ENCODE assay signal across 8 mouse cellular contexts in genomic region chr4:132756974-132757373, GRCm38 (mm10). TPM values are rescaled to one million over a fixed set of nuclear protein-coding genes. Genes with fewer than 3 reads are reported as not detected.
DNase-seq lines count a peak whose midpoint lies in the region; ATAC-seq and TF ChIP-seq lines count a peak whose summit lies in the region.

Smpdl3b (minus strand) TSS chr4:132757252.

- H3K4me3 ChIP-seq in spleen, adult 2 months (ENCODE audit: extremely low read depth, insufficient read depth, insufficient read length) = peak within 1 kb of the TSS; percentile 55
- peak within 1 kb of the TSS; percentile 51 for H3K4me3 ChIP-seq in embryonic facial prominence, embryonic 13.5 days
- H3K4me3 ChIP-seq in heart, adult 2 months = peak within 1 kb of the TSS; percentile 55
- H3K4me3 ChIP-seq in limb, embryonic 12.5 days (replicated peaks) = peak within 1 kb of the TSS; percentile 45
- peak within 1 kb of the TSS; percentile 38 for H3K4me3 ChIP-seq in midbrain, embryonic 13.5 days (replicated peaks)

- H3K27ac ChIP-seq in spleen, adult 2 months (ENCODE audit: insufficient read depth, low read length) = no peak within 1 kb of the TSS
- no peak within 1 kb of the TSS for H3K27ac ChIP-seq in embryonic facial prominence, embryonic 13.5 days
- peak within 1 kb of the TSS; percentile 2; the same call in 1 of the 2 replicates for H3K27ac ChIP-seq in heart, adult 2 months
- no peak within 1 kb of the TSS for H3K27ac ChIP-seq in limb, embryonic 12.5 days
- no peak within 1 kb of the TSS for H3K27ac ChIP-seq in midbrain, embryonic 13.5 days

- DNase-seq in spleen, adult 2 months (ENCODE audit: low read depth in 1 of 2, low spot score in 2 of 2) = no peak
- no peak for DNase-seq in spleen, postnatal 36 days (ENCODE audit: low spot score in 2 of 2)
- peak; percentile 78 to 82 for DNase-seq in heart, adult 2 months
- DNase-seq in kidney, adult 18-20 months = peak; percentile 76
- DNase-seq in splenic B cell, adult 2 months (ENCODE audit: low read depth, low spot score) = peak; percentile 31

- ATAC-seq in embryonic facial prominence, embryonic 13.5 days (ENCODE audit: insufficient number of reproducible peaks, insufficient read depth, low FRiP score, low TSS enrichment, low read depth) = no peak
- peak; percentile 86; the same call in 1 of the 2 replicates for ATAC-seq in limb, embryonic 12.5 days (ENCODE audit: insufficient number of reproducible peaks, insufficient read depth, low FRiP score, low TSS enrichment, low read depth)
- ATAC-seq in midbrain, embryonic 13.5 days = peak; percentile 75

- no peaks in the 10 kb centered on the region for H3K36me3 ChIP-seq in spleen, adult 2 months (ENCODE audit: control insufficient read depth, insufficient read depth, low read length)
- H3K36me3 ChIP-seq in embryonic facial prominence, embryonic 13.5 days = no peaks in the 10 kb centered on the region
- H3K36me3 ChIP-seq in heart, adult 2 months (ENCODE audit: control insufficient read depth, insufficient read depth, low read length) = no peaks in the 10 kb centered on the region
- H3K36me3 ChIP-seq in limb, embryonic 12.5 days = no peaks in the 10 kb centered on the region
- H3K36me3 ChIP-seq in midbrain, embryonic 13.5 days = no peaks in the 10 kb centered on the region
- H3K36me3 ChIP-seq in splenic B cell, adult 2 months (ENCODE audit: control insufficient read depth, insufficient read depth, low read length, poor library complexity, severe bottlenecking) = no peaks in the 10 kb centered on the region

- WGBS in spleen, adult 2 months = 1% methylated on average over 22 of the region's 22 CpGs
- 1% methylated on average over 22 of the region's 22 CpGs for WGBS in embryonic facial prominence, embryonic 13.5 days
- WGBS in heart, adult 2 months = 2% methylated on average over 22 of the region's 22 CpGs
- WGBS in limb, embryonic 12.5 days = 1% methylated on average over 22 of the region's 22 CpGs
- WGBS in midbrain, embryonic 13.5 days = 1% methylated on average over 22 of the region's 22 CpGs

- H3K9ac ChIP-seq in embryonic facial prominence, embryonic 13.5 days = peak within 1 kb of the TSS; percentile 77
- H3K9ac ChIP-seq in heart, adult 2 months (ENCODE audit: low read depth, low read length) = peak within 1 kb of the TSS; percentile 59
- peak within 1 kb of the TSS; percentile 66 for H3K9ac ChIP-seq in limb, embryonic 12.5 days (replicated peaks)
- peak within 1 kb of the TSS; percentile 63 for H3K9ac ChIP-seq in midbrain, embryonic 13.5 days (replicated peaks)

- H3K27me3 ChIP-seq in spleen, adult 2 months (ENCODE audit: control insufficient read depth, insufficient read depth, low read length) = peaks cover 12% of the 10 kb centered on the region
- H3K27me3 ChIP-seq in embryonic facial prominence, embryonic 13.5 days = peaks cover 10% of the 10 kb centered on the region
- H3K27me3 ChIP-seq in heart, adult 2 months (ENCODE audit: control insufficient read depth, insufficient read depth, low read length) = no peaks in the 10 kb centered on the region
- H3K27me3 ChIP-seq in limb, embryonic 12.5 days = peaks cover 15% of the 10 kb centered on the region; the same call in 1 of the 2 replicates
- peaks cover 29% of the 10 kb centered on the region for H3K27me3 ChIP-seq in midbrain, embryonic 13.5 days
- no peaks in the 10 kb centered on the region for H3K27me3 ChIP-seq in splenic B cell, adult 2 months (ENCODE audit: control insufficient read depth, insufficient read depth, low read length, poor library complexity, severe bottlenecking)

- peak within 1 kb of the TSS; percentile 92 for H3K4me2 ChIP-seq in embryonic facial prominence, embryonic 13.5 days
- peak within 1 kb of the TSS; percentile 82 for H3K4me2 ChIP-seq in limb, embryonic 12.5 days
- peak within 1 kb of the TSS; percentile 68 for H3K4me2 ChIP-seq in midbrain, embryonic 13.5 days (replicated peaks)

- no peaks in the 10 kb centered on the region for H3K9me3 ChIP-seq in embryonic facial prominence, embryonic 13.5 days
- no peaks in the 10 kb centered on the region for H3K9me3 ChIP-seq in limb, embryonic 12.5 days
- H3K9me3 ChIP-seq in midbrain, embryonic 13.5 days = no peaks in the 10 kb centered on the region

- no peaks in the 10 kb centered on the region for H3K79me2 ChIP-seq in heart, adult 2 months (replicated peaks; ENCODE audit: control insufficient read depth, insufficient read depth, low read length)

- no peak for TF ChIP-seq CTCF in spleen, adult 2 months (IDR thresholded peaks at IDR 0.05; ENCODE audit: extremely low read depth, insufficient read depth, insufficient read length, insufficient replicate concordance)
- peak; percentile 82 for TF ChIP-seq CTCF in heart, adult 2 months (IDR thresholded peaks at IDR 0.05)

- H3K4me1 ChIP-seq in spleen, adult 2 months (ENCODE audit: control insufficient read depth, insufficient read depth, insufficient read length) = peaks cover 7% of the 10 kb centered on the region
- H3K4me1 ChIP-seq in embryonic facial prominence, embryonic 13.5 days = peaks cover 7% of the 10 kb centered on the region; the same call in 1 of the 2 replicates
- no peaks in the 10 kb centered on the region for H3K4me1 ChIP-seq in heart, adult 2 months (ENCODE audit: control insufficient read depth, insufficient read depth, low read length)
- H3K4me1 ChIP-seq in limb, embryonic 12.5 days (replicated peaks) = no peaks in the 10 kb centered on the region
- H3K4me1 ChIP-seq in midbrain, embryonic 13.5 days (replicated peaks) = peaks cover 8% of the 10 kb centered on the region

- TF ChIP-seq EP300 in heart, adult 2 months (IDR thresholded peaks at IDR 0.05; ENCODE audit: insufficient read depth, low read depth, low read length) = no peak

- no peak for TF ChIP-seq POLR2A in spleen, adult 2 months (IDR thresholded peaks at IDR 0.05; ENCODE audit: low read depth, low read length)
- TF ChIP-seq POLR2A in heart, adult 2 months (IDR thresholded peaks at IDR 0.05; ENCODE audit: insufficient read depth, low read depth, low read length) = no peak

- intact Hi-C loops in heart, adult 2 months (cut with DNase I) = loop anchor here (5.0 kb wide), 1 partner anchor 65 kb away; no protein-coding TSS in a partner anchor

RNA-seq across cellular contexts. Expression of gene Smpdl3b, which starts in this region (rescaled TPM):
- 1.5 and 4.2 TPM in 2 replicates for polyA plus RNA-seq in spleen, adult 2 months (2012; rRNA removed)
- polyA plus RNA-seq in embryonic facial prominence, embryonic 13.5 days (2015; fragmentation: Nextera tagmentation; extraction: Ambion mirVana) = 4.8 and 6.3 TPM in 2 replicates
- total RNA-seq in heart, adult 2 months (2021) = under 1 TPM; 0.82 to 0.86 TPM
- polyA plus RNA-seq in heart, adult 2 months (2012; rRNA removed) = 1.3 TPM in 2 replicates
- polyA plus RNA-seq in limb, embryonic 12.5 days (2016; fragmentation: Nextera tagmentation; extraction: Ambion mirVana) = 5.8 and 6.4 TPM in 2 replicates
- 0.61 and 0.82 TPM in 2 replicates for polyA plus RNA-seq in midbrain, embryonic 13.5 days (2015; fragmentation: Nextera tagmentation; extraction: Ambion mirVana)

Comparison
In these comparisons a context has a peak if more than half of its experiments do, and no peak if none do; other contexts are left out.
1. Peak in ATAC-seq, H3K4me3 ChIP-seq, H3K9ac ChIP-seq and H3K4me2 ChIP-seq in midbrain, embryonic 13.5 days; RNA of the gene not detected or under 1 TPM.
2. DNase-seq: peak in heart, adult 2 months (2 of 2), kidney, adult 18-20 months (single experiment) and splenic B cell, adult 2 months (single experiment); none in spleen, adult 2 months (0 of 2) and spleen, postnatal 36 days (0 of 2).
3. Peak in every context shown above with its lines, with median percentiles within 50 percentile points of each other: H3K4me3 ChIP-seq, H3K4me2 ChIP-seq and H3K9ac ChIP-seq.